ENCODE assay signal across 29 mouse cellular contexts in genomic region chr1:149950254-149950653, GRCm38 (mm10). TPM values are rescaled to one million over a fixed set of nuclear protein-coding genes. Genes with fewer than 3 reads are reported as not detected.
DNase-seq lines count a peak whose midpoint lies in the region; ATAC-seq and TF ChIP-seq lines count a peak whose summit lies in the region.
"Had no signal": no experiment of that assay in that cellular context is flagged by ENCODE, and none has a peak within 500 bp of the region (broad histone marks: within the 10 kb centered on the region; RNA-seq: fewer than 3 reads in every experiment).

No protein-coding gene starts in this region.

- no peak overlapping the region for H3K4me3 ChIP-seq in kidney, adult 2 months (ENCODE audit: insufficient read depth, low read depth, low read length)
- H3K4me3 ChIP-seq in bone marrow macrophage, adult 2 months (ENCODE audit: insufficient read depth, low read length): no peak overlapping the region
- no peak overlapping the region for H3K4me3 ChIP-seq in forebrain, postnatal 0 days (ENCODE audit: low read depth, low read length)
- H3K4me3 ChIP-seq: embryonic facial prominence, embryonic 10.5 days; embryonic facial prominence, embryonic 13.5 days; forebrain, embryonic 10.5 days; forebrain, embryonic 13.5 days; heart, embryonic 12.5 days; heart, embryonic 15.5 days; hindbrain, embryonic 10.5 days; hindbrain, embryonic 13.5 days had no signal

- WGBS in kidney, adult 2 months: 64% methylated on average over 1 of the region's 1 CpGs
- WGBS in forebrain, postnatal 0 days: 95% methylated on average over 1 of the region's 1 CpGs

- no peak for TF ChIP-seq POLR2A in kidney, adult 2 months (IDR thresholded peaks at IDR 0.05; ENCODE audit: low read depth, low read length)
- TF ChIP-seq POLR2A in bone marrow macrophage, adult 2 months (IDR thresholded peaks at IDR 0.05; ENCODE audit: borderline replicate concordance, low read depth, low read length): no peak

- no peaks in the 10 kb centered on the region for H3K9me3 ChIP-seq in forebrain, postnatal 0 days (ENCODE audit: low read length)
- H3K9me3 ChIP-seq: embryonic facial prominence, embryonic 10.5 days; embryonic facial prominence, embryonic 13.5 days; forebrain, embryonic 10.5 days; forebrain, embryonic 13.5 days; heart, embryonic 12.5 days; heart, embryonic 15.5 days; hindbrain, embryonic 10.5 days; hindbrain, embryonic 13.5 days had no signal

- H3K27ac ChIP-seq in kidney, adult 2 months (ENCODE audit: insufficient read depth, low read depth, low read length): no peak overlapping the region
- H3K27ac ChIP-seq in bone marrow macrophage, adult 2 months (ENCODE audit: insufficient read depth, low read depth, low read length): peak overlapping the region; percentile 78
- no peak overlapping the region for H3K27ac ChIP-seq in forebrain, postnatal 0 days (ENCODE audit: low read depth, low read length)
- H3K27ac ChIP-seq: embryonic facial prominence, embryonic 10.5 days; embryonic facial prominence, embryonic 13.5 days; forebrain, embryonic 10.5 days; forebrain, embryonic 13.5 days; heart, embryonic 15.5 days; hindbrain, embryonic 10.5 days; hindbrain, embryonic 13.5 days had no signal

- DNase-seq in kidney, adult 2 months: peak; percentile 27
- DNase-seq in kidney, adult 8-10 months: no peak
- peak; percentile 30 for DNase-seq in kidney, postnatal 14 days
- DNase-seq in kidney, adult 9 months: no peak
- no peak for DNase-seq in forebrain, postnatal 0 days
- no peak for DNase-seq in urinary bladder, postnatal 14 days (ENCODE audit: low spot score)
- DNase-seq: adrenal gland, adult 2 months; adrenal gland, postnatal 14 days; B cell, adult 2 months; cerebellum, adult 11-12 months; cerebellum, adult 8-10 months; cerebellum, postnatal 10 days; cerebellum, postnatal 36 days; embryo, embryonic 11 days; gastrocnemius, postnatal 25 days; heart, adult 18-20 months; heart, postnatal 10 days; heart, postnatal 36 days had no signal

- no peaks in the 10 kb centered on the region for H3K27me3 ChIP-seq in kidney, adult 2 months (replicated peaks; ENCODE audit: control insufficient read depth, insufficient read depth, low read length)
- H3K27me3 ChIP-seq in forebrain, postnatal 0 days (ENCODE audit: insufficient read depth, low read length): no peaks in the 10 kb centered on the region
- H3K27me3 ChIP-seq: embryonic facial prominence, embryonic 13.5 days; forebrain, embryonic 13.5 days; heart, embryonic 12.5 days; heart, embryonic 15.5 days; hindbrain, embryonic 13.5 days had no signal

- no peaks in the 10 kb centered on the region for H3K4me1 ChIP-seq in kidney, adult 2 months (ENCODE audit: control insufficient read depth, insufficient read depth, low read length)
- peaks cover 60% of the 10 kb centered on the region for H3K4me1 ChIP-seq in bone marrow macrophage, adult 2 months (ENCODE audit: control insufficient read depth, insufficient read depth, low read length)
- H3K4me1 ChIP-seq in forebrain, postnatal 0 days (ENCODE audit: insufficient read depth): no peaks in the 10 kb centered on the region
- H3K4me1 ChIP-seq: forebrain, embryonic 10.5 days; forebrain, embryonic 13.5 days; heart, embryonic 12.5 days; heart, embryonic 15.5 days; hindbrain, embryonic 10.5 days; hindbrain, embryonic 13.5 days had no signal

- no peaks in the 10 kb centered on the region for H3K36me3 ChIP-seq in kidney, adult 2 months (ENCODE audit: control insufficient read depth, insufficient read depth, low read length)
- H3K36me3 ChIP-seq in forebrain, postnatal 0 days (ENCODE audit: insufficient read depth): no peaks in the 10 kb centered on the region
- H3K36me3 ChIP-seq: embryonic facial prominence, embryonic 10.5 days; embryonic facial prominence, embryonic 13.5 days; forebrain, embryonic 10.5 days; heart, embryonic 12.5 days; heart, embryonic 15.5 days; hindbrain, embryonic 10.5 days; hindbrain, embryonic 13.5 days had no signal

- TF ChIP-seq CTCF in kidney, adult 2 months (conservative IDR thresholded peaks at IDR 0.05; ENCODE audit: insufficient read depth, insufficient read length, low read depth, low read length): no peak
- no peak for TF ChIP-seq CTCF in bone marrow macrophage, adult 2 months (IDR thresholded peaks at IDR 0.05; ENCODE audit: low read depth, low read length)
- TF ChIP-seq CTCF in forebrain, postnatal 0 days (IDR thresholded peaks at IDR 0.05; ENCODE audit: low read depth): no peak

- H3K4me2 ChIP-seq in forebrain, postnatal 0 days (ENCODE audit: low read depth): no peak overlapping the region
- H3K4me2 ChIP-seq: embryonic facial prominence, embryonic 13.5 days; forebrain, embryonic 13.5 days; heart, embryonic 12.5 days; heart, embryonic 15.5 days; hindbrain, embryonic 13.5 days had no signal

- no peak for ATAC-seq in forebrain, postnatal 0 days
- ATAC-seq: forebrain, embryonic 13.5 days; forebrain, embryonic 16.5 days; hindbrain, embryonic 16.5 days had no signal

- H3K9ac ChIP-seq in forebrain, postnatal 0 days: no peak overlapping the region
- H3K9ac ChIP-seq: embryonic facial prominence, embryonic 13.5 days; forebrain, embryonic 13.5 days; heart, embryonic 12.5 days; heart, embryonic 15.5 days; hindbrain, embryonic 13.5 days had no signal

RNA-seq across cellular contexts. Expression of gene Pla2g4a, which starts 10.8 kb away (rescaled TPM):
- 2.1 and 3.4 TPM in 2 replicates for polyA plus RNA-seq in kidney, adult 2 months (2012; rRNA removed)
- 12.5 and 27.1 TPM in 2 replicates for polyA plus RNA-seq in bone marrow macrophage, adult 2 months (2012; ENCODE audit: insufficient read depth, insufficient read length, missing spikeins)
- 1.0 TPM in 2 replicates for total RNA-seq in forebrain, postnatal 0 days (2014; rRNA removed)
- polyA plus RNA-seq in forebrain, postnatal 0 days (2015; fragmentation: Nextera tagmentation; extraction: Ambion mirVana): 0.98 and 1.1 TPM in 2 replicates

Comparison
In these comparisons a context has a peak if more than half of its experiments do, and no peak if none do; other contexts are left out.
1. DNase-seq: peak in kidney, adult 2 months (single experiment) and kidney, postnatal 14 days (single experiment); none in kidney, adult 8-10 months (0 of 2), kidney, adult 9 months (single experiment), forebrain, postnatal 0 days (single experiment) and urinary bladder, postnatal 14 days (single experiment).